15 mouse cellular contexts compared by ENCODE assay signal in the genomic region with DNA sequence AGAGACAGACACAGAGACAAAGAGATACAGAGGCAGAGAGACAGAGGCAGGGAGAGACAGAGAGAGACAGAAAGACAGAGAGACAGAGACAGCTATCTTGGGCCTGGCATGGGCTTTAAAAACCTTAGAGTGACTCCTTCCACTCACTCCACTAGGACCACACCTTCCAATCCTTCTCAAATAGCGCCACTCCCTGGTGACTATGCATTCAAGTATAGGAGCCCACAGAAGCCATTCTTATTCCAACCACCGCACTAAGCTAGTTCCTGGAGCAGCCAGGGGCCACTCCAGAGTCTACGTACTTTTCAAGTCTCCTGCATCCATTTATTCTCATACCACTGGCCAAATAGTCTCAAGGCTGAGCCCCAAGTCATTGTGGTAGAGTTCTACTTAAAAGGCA.
DNase-seq lines count a peak whose midpoint lies in the region; ATAC-seq and TF ChIP-seq lines count a peak whose summit lies in the region.
"Had no signal": no experiment of that assay in that cellular context is flagged by ENCODE, and none has a peak within 500 bp of the region (broad histone marks: within the 10 kb centered on the region; RNA-seq: fewer than 3 reads in every experiment).

No protein-coding gene starts in this region.

- H3K27me3 ChIP-seq in embryonic facial prominence, embryonic 11.5 days (ENCODE audit: control insufficient read depth, insufficient read depth, low read length), result no peaks in the 10 kb centered on the region
- H3K27me3 ChIP-seq in embryonic facial prominence, embryonic 10.5 days (replicated peaks; ENCODE audit: low read depth, poor library complexity, severe bottlenecking), result peaks cover 10% of the 10 kb centered on the region; the same call in 1 of the 2 replicates
- H3K27me3 ChIP-seq: neural tube, embryonic 13.5 days had no signal

- no peaks in the 10 kb centered on the region for H3K4me1 ChIP-seq in embryonic facial prominence, embryonic 11.5 days (ENCODE audit: control insufficient read depth, insufficient read depth, low read length)
- peaks cover 6% of the 10 kb centered on the region for H3K4me1 ChIP-seq in embryonic facial prominence, embryonic 10.5 days
- H3K4me1 ChIP-seq: hindbrain, embryonic 12.5 days; neural tube, embryonic 13.5 days had no signal

- H3K27ac ChIP-seq in embryonic facial prominence, embryonic 11.5 days (replicated peaks; ENCODE audit: low read depth, low read length), result no peak overlapping the region
- no peak overlapping the region for H3K27ac ChIP-seq in embryonic facial prominence, embryonic 10.5 days (replicated peaks)
- H3K27ac ChIP-seq in left cerebral cortex, adult 2 months, result no peak overlapping the region
- H3K27ac ChIP-seq: hindbrain, embryonic 12.5 days; macrophage; neural tube, embryonic 13.5 days had no signal

- H3K4me2 ChIP-seq in embryonic facial prominence, embryonic 11.5 days (ENCODE audit: low read depth, low read length), result no peak overlapping the region
- H3K4me2 ChIP-seq: hindbrain, embryonic 12.5 days; neural tube, embryonic 13.5 days had no signal

- H3K9ac ChIP-seq in embryonic facial prominence, embryonic 11.5 days (replicated peaks; ENCODE audit: low read length), result no peak overlapping the region
- H3K9ac ChIP-seq: hindbrain, embryonic 12.5 days; neural tube, embryonic 13.5 days had no signal

- DNase-seq in embryonic facial prominence, embryonic 11.5 days (ENCODE audit: low spot score), result peak; percentile 22
- no peak for DNase-seq in embryonic facial prominence, embryonic 10.5 days (ENCODE audit: low spot score)
- no peak for DNase-seq in left cerebral cortex, adult 2 months (ENCODE audit: extremely low spot score in 1 of 2, low spot score in 2 of 2)
- DNase-seq in left cerebral cortex, adult 9 months (ENCODE audit: low spot score in 2 of 2), result no peak
- DNase-seq in 416B (ENCODE audit: low read depth) (peak; percentile 34), R1 (ENCODE audit: low read depth, low spot score) (peak; percentile 58)
- DNase-seq in gastrocnemius, adult 18-20 months (ENCODE audit: low spot score), result no peak
- DNase-seq: adrenal gland, adult 8-10 months; cerebellum, postnatal 25 days; gastrocnemius, postnatal 36 days; kidney, adult 8-10 months had no signal

- peak; percentile 26 for TF ChIP-seq CTCF in left cerebral cortex, adult 2 months (IDR thresholded peaks at IDR 0.05)

- no peak for ATAC-seq in embryonic facial prominence, embryonic 11.5 days (replicated peaks; ENCODE audit: insufficient number of reproducible peaks, low FRiP score, low TSS enrichment, low read depth)
- no peak for ATAC-seq in cerebellum, adult (ENCODE audit: insufficient number of reproducible peaks, low FRiP score, low TSS enrichment)

- intact Hi-C loops in left cerebral cortex, adult 2 months (cut with DNase I), result no loop called here

- no peak overlapping the region for H3K4me3 ChIP-seq in embryonic facial prominence, embryonic 11.5 days (ENCODE audit: low read depth, low read length)
- H3K4me3 ChIP-seq in embryonic facial prominence, embryonic 10.5 days, result no peak overlapping the region
- H3K4me3 ChIP-seq in left cerebral cortex, adult 2 months, result no peak overlapping the region
- H3K4me3 ChIP-seq: hindbrain, embryonic 12.5 days; neural tube, embryonic 13.5 days had no signal

- WGBS in embryonic facial prominence, embryonic 11.5 days, result 84% methylated on average over 3 of the region's 3 CpGs
- 82% methylated on average over 3 of the region's 3 CpGs for WGBS in embryonic facial prominence, embryonic 10.5 days

- H3K36me3 ChIP-seq in embryonic facial prominence, embryonic 11.5 days (replicated peaks; ENCODE audit: control insufficient read depth, insufficient read depth, low read depth, low read length), result no peaks in the 10 kb centered on the region
- peaks cover 40% of the 10 kb centered on the region for H3K36me3 ChIP-seq in embryonic facial prominence, embryonic 10.5 days (replicated peaks)

- H3K9me3 ChIP-seq in embryonic facial prominence, embryonic 11.5 days (replicated peaks; ENCODE audit: control insufficient read depth, low read length), result no peaks in the 10 kb centered on the region
- no peaks in the 10 kb centered on the region for H3K9me3 ChIP-seq in embryonic facial prominence, embryonic 10.5 days
- H3K9me3 ChIP-seq: hindbrain, embryonic 12.5 days; neural tube, embryonic 13.5 days had no signal

Comparison
In these comparisons a context has a peak if more than half of its experiments do, and no peak if none do; other contexts are left out.
1. DNase-seq: peak in embryonic facial prominence, embryonic 11.5 days (single experiment), 416B (single experiment) and R1 (single experiment); none in embryonic facial prominence, embryonic 10.5 days (single experiment), left cerebral cortex, adult 2 months (0 of 2), left cerebral cortex, adult 9 months (0 of 2) and gastrocnemius, adult 18-20 months (single experiment).